Mouse (Mus musculus) c-Kit-positive CD71-positive TER-119-negative erythroid progenitor cells, embryonic 14.5 days (primary cell): ENCODE results near the gene Sept9.
"Not testable (repeated sequence)": the region's sequence is repeated elsewhere in the genome, so short reads cannot be mapped to it uniquely, and the experiment has no call there.

Source experiments
- DNase-seq: peaks from one replicate; pipeline ENCODE4 v3.0.0-alpha.2; 2013; ENCODE audit warnings: low read depth

The Sept9 gene

GRCm38 (mm10) chr11:117312028-117312901 lies 112.8 kb downstream of the Sept9 start:
- no peak for DNase-seq

GRCm38 (mm10) chr11:117312936-117313335 lies 113.5 kb downstream of the Sept9 start:
- DNase-seq = no peak

GRCm38 (mm10) chr11:117313446-117313845 lies 114.0 kb downstream of the Sept9 start:
- no peak for DNase-seq

- no peak for DNase-seq
These were observed 114.6 kb downstream of the Sept9 start for GRCm38 (mm10) chr11:117314026-117314425.

- DNase-seq = no peak
These were observed 115.1 kb downstream of the Sept9 start for GRCm38 (mm10) chr11:117314520-117314919.

- no peak for DNase-seq
These were observed 115.8 kb downstream of the Sept9 start for GRCm38 (mm10) chr11:117315309-117315708.

- no peak for DNase-seq
These were observed 117.2 kb downstream of the Sept9 start for GRCm38 (mm10) chr11:117316441-117317331.

- DNase-seq = no peak
These were observed 118.1 kb downstream of the Sept9 start for GRCm38 (mm10) chr11:117317429-117318101.

GRCm38 (mm10) chr11:117318202-117318601 lies 118.7 kb downstream of the Sept9 start:
- no peak for DNase-seq

GRCm38 (mm10) chr11:117318731-117319542 lies 119.5 kb downstream of the Sept9 start:
- no peak for DNase-seq

GRCm38 (mm10) chr11:117319543-117320335 lies 120.3 kb downstream of the Sept9 start:
- DNase-seq = no peak

- DNase-seq = no peak
These were observed 121.0 kb downstream of the Sept9 start for GRCm38 (mm10) chr11:117320482-117320881.

- DNase-seq = no peak
These were observed 122.0 kb downstream of the Sept9 start for GRCm38 (mm10) chr11:117321311-117321971.

- DNase-seq = no peak
These were observed 122.8 kb downstream of the Sept9 start for GRCm38 (mm10) chr11:117322311-117322710.

GRCm38 (mm10) chr11:117322730-117323579 lies 123.5 kb downstream of the Sept9 start:
- no peak for DNase-seq

- DNase-seq = no peak
These were observed 124.6 kb downstream of the Sept9 start for GRCm38 (mm10) chr11:117323976-117324574.

- DNase-seq = not testable (repeated sequence)
These were observed 125.3 kb downstream of the Sept9 start for GRCm38 (mm10) chr11:117324718-117325117.

- no peak for DNase-seq
These were observed 125.6 kb downstream of the Sept9 start for GRCm38 (mm10) chr11:117325131-117325467.
